Mouse (Mus musculus): Measurements from ENCODE around the gene Adamts3.

Gene Adamts3

DNA sequence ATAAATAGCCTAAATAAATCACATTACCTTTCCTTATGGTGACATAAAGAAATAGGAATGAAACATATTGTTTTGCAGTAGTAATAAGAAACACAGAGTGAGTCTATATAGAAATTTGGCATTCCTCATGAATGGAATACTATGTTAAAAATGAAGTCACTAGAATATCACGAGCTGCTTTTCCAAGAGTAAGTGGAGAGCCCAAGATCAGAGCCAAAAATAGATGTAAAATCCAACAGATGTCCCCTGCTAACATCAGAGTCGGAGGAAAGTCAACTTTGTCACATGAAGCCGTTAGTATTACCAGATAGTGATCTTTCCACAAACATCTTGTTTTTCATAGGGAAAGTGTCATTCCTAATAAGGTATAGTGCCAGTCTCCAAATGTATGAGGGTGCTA, 155.0 kb downstream of the Adamts3 start:
- POLR2A ChIA-PET: no interaction called here
- CTCF ChIA-PET: no interaction called here

DNA sequence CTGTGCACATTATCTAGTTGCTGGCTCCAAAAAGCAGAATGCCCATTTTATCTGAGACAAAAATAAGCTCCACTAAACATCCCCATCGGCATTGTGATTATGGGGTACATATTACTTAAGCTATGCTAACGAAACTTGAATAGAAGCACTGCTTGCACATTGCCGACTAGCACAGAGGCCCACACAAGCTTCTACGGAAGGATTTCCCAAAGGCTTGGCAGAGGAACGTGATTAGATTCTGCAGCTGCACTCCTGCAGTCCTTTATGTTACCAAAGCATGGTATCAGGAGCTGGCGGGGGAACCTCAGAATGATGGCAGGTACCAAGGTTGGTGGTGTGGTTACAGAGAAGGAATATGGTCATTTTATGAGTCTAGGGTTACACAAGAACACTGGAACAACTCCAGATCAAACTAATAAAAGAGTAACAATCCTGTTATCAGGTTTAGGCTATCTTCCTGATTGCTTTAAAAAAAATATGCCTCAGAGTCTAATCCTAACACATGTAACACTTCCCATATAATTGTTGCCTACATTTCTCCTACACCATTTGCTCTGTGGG, 155.6 kb downstream of the Adamts3 start:
- POLR2A ChIA-PET: no interaction called here
- CTCF ChIA-PET: no interaction called here

DNA sequence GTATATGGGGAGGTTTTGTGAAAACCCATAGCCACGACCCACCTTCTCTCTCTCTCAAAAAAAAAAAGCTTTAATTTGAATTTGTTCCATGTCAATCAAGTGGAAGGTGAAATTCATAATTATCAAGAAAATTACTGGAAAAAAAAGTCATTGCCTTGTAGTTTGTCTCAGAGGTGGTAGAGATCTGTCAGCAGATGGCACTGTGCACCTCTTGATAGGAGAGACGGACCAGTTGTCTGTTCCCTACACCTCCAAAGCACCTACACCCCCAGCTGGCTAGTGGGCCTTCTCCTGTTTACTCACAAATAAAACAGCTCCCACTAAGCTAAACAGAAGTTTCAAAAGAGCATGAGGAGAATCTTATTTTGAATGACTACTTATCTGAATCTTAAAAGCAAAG, 168.6 kb downstream of the Adamts3 start:
- CTCF ChIA-PET: interaction anchor here in 1 of 4 experiments (0.8 kb wide), 1 partner anchor 32 kb away, joined by 3 read pairs; no protein-coding TSS in a partner anchor
- POLR2A ChIA-PET: no interaction called here

DNA sequence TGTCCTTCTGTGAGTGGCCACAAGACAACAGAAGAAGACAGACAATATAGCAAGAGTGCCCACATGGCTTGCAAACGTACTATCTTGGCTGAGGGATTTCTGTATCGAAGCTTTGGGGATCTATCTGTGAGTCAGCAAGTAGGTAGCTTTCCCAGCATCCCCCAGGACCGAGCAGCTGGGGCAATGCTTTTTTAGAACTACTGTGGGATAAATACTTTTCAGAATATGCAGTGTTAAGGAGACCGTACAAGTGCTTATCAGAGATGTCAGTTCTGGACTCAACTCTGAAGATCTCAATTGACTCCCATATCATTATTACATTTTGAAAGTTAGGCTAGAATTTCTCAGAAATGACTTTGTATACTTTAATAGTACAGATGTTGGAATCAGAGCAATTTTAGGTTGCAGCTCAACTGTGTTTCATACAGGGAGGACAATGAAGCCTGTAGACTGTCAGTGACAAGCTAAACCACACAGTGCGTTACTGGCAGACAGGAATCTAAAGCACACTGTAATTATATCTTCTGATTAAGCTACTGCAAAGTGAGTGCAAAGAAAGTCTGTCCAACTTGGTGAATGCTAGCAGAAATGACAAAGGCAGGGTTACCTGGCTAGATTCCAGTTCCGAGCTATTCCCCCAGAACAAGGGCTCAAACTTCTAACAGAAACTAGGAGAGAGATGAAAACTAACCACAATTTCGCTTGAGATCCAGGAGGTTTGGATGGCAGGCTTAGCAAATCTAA, 171.8 kb downstream of the Adamts3 start:
- ChIA-PET CTCF (no interaction called here), POLR2A (no interaction called here)

DNA sequence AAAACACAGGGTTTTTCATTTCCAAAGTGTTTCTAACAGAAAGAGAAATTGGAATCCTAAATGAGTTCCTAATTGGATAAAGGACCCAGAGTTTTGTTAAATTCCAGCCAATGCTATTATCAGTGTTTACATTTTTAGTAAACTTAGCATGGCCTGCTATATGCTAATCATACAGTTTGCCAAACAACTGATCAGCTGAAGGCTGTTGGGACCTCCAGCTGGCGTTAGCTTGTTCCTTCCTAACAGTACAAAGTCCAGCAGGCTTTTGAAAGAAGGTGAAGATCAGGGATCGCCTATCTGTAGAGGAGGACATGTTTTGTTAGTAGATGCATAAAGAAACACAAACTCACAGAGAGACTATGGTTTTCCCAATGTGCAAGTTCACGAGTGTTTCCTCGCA, 173.7 kb downstream of the Adamts3 start:
- ChIA-PET POLR2A (interaction anchor here in 1 of 4 experiments (0.7 kb wide), 1 partner anchor 25 kb away, joined by 3 read pairs; no protein-coding TSS in a partner anchor), CTCF (no interaction called here)

DNA sequence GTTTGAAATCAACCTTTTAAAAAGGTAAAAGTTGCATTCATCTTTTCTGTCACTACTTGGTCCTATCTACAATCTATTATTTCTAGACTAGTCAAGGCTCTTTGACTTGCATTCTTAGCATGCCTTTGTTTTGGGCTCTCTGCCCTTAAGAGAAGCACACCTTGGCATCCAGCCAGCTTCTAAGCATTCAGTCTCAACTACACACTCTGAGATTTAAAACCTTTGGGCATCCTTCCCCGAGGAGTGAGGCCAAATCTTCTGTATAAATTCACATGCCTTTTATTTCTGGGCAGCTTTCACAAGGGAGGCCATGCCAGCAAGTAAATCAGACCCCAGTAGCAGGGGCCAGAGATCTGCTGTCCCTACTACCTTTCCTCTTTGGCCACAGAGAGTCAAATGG, 178.9 kb downstream of the Adamts3 start:
- CTCF ChIA-PET: no interaction called here

DNA sequence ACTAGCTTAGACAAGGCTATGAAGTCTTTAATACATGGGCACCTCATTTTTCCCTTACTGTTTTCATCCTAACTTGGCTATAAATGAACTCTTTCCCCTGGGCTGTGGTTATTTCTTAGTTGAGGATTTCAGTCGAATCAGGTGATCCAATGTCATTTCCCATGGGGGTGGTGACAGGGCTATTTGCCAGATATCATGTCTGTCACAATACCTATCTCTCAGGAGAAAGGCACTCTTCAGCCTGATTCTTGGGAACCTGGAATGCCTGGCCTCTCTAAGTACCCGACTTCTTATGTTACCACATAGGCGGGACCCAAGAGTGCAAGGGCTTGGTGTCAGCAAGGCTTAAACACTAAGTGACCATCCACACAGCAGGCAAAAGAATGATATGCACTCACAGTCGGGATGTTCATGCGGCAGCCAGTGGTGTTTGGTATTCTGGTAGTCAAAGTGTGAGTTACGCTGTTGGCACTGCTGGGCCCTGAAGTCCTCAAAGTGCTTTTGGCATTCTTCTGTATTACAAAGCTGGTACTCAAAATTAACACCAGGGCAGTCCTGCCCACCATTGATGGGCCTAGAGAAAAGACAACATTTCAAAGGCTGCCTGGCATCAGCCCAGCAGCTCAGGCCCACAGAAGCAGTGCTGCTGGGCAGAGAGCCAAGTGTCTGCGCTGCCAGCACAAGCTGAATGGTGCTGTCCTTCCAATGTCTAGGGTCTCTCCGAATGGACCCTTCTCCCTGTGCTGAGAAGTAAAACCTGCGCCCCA, 181.7 kb downstream of the Adamts3 start:
- CTCF ChIA-PET: no interaction called here
- POLR2A ChIA-PET: no interaction called here

More for the DNA sequence above, 178.9 kb downstream of the Adamts3 start:
- POLR2A ChIA-PET: no interaction called here

DNA sequence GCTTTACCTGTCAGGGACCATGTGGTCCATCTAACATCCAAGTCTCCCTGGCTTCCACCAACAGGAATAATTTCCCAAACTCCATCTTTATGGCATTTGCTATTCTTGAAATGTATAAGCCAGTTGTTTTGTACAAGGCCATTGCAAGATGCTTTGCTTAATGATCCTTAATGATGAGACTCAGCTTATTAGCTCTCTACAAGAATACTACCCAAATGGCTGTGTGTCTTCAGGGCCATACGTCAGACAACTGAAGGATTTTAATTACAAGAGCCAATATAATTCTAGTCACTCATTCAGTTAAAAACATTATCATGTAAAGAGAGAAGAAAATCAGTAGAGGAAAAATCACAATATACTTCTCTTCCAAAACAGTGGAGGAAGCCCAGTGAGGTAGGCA, 195.3 kb downstream of the Adamts3 start:
- ChIA-PET CTCF (interaction anchor here in 1 of 4 experiments (1.0 kb wide), 1 partner anchor 14 kb away, joined by 3 read pairs; no protein-coding TSS in a partner anchor), POLR2A (no interaction called here)

DNA sequence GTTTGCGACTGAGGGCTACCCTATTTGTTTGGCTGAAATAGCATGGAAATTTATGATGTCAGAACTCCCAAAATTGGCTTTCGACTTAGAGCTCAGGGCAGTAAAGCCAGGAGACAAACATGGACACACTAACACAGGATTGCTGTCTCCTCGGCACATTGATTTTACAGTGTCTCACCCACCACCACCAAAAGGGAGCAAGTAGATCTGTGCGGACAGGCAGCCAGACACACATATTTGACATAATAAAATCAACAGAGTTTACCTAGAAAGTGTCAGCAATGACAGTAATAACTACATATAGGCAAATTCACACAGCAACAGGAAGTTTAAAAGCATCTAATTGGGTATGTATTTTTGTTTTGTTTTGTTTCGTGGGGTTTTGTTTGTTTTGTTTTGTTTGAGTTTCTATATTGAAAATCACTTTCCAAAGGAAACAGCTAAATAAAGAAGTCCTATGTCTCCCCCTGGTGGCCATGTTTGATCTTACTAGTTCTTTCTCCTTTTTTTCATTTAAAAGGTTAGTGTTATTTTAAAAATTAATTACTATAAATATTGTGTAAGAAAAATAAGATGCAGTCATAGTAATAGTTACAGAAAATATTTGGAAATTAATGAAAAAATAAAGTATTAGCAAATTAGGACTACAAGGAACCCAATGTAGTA, 203.1 kb downstream of the Adamts3 start:
- ChIA-PET POLR2A (no interaction called here), CTCF (interaction anchor here (0.5 to 1.8 kb wide), 12 partner anchors 8 to 1670 kb away, joined by 3 to 6 read pairs (median 4); no protein-coding TSS in a partner anchor)

DNA sequence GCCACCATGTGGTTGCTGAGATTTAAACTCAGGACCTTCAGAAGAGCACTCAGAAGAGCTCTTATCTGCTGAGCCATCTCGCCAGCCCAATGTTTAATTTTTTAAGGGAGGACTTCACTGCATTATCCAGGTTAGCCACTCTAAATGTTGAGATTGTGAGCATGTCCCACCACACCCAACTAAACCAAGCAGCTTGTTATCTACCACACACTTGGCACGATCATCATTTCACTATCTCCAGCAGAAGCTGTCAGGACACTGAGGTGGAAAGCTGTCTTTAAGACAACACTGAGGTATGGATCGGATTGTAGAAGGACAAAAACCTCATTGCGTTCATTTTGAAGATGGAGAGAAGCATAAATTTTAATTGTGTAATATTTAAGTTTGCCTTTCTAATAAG, 205.0 kb downstream of the Adamts3 start:
- ChIA-PET CTCF (interaction anchor here in 3 of 4 experiments (0.5 to 1.4 kb wide), 4 partner anchors 135 to 223 kb away, joined by 3 to 7 read pairs (median 3); no protein-coding TSS in a partner anchor), POLR2A (interaction anchor here in 1 of 4 experiments (0.6 kb wide), 1 partner anchor 136 kb away, joined by 4 read pairs; no protein-coding TSS in a partner anchor)

DNA sequence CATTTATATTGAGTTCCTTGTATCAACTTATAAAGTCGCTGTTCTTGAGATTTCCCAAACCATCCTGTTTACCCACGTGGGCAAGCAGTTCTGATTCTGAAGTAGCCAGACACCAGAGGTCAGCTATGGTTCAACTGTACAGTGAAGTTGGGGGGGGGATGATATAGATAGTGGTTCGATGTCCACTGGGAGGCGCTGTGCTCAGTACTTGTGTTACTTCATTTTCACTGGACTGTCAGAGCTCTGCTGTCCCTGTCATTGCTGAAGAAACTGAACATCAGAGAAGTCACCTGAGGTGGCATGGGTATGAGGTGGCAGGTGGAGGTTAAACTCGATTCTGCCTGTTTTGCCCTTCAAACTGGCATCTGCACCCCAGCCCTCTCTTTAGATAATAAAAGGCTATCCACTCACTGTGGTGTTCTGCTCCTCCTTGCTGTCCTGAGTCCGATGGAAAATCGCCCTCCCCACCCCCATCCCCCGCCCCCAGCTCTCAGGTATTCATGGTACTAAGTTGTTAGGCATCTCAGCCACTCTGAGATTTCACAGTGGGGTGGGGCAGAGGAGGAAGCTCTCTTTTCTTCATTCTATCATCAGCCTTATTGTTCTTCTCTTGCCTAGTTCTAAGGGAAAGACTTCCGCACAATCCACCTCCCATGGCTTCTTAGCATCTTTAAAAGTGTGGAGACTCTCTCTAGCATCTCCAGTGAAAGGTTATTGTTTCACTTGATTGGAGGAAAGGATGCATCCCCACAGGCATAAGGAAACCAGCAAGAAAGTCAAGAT, 208.9 kb downstream of the Adamts3 start:
- POLR2A ChIA-PET: interaction anchor here in 1 of 4 experiments (1.2 kb wide), 1 partner anchor 57 kb away, joined by 3 read pairs; no protein-coding TSS in a partner anchor
- CTCF ChIA-PET: interaction anchor here (0.5 to 1.2 kb wide), 10 partner anchors 14 to 935 kb away, joined by 3 to 7 read pairs (median 3); no protein-coding TSS in a partner anchor

DNA sequence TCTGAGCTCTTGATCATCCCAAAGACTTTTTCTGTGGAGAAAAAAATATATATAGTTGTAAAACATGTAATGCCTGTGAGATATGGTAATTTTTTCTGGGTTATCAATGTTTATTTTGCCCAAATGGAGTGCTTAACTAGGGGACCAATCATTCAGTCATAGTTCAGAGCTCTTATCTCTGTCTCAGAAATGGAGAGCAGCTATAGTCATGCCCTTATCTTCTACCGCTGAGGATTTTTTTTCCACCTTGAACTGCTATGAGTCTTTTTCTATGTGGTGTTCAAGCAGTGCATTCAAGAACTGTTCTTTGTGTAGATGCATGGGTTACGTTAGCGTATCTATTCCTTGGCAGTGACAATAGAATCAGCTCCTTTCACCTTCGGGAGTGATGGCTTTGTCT, 210.2 kb downstream of the Adamts3 start:
- POLR2A ChIA-PET: no interaction called here
- CTCF ChIA-PET: no interaction called here

DNA sequence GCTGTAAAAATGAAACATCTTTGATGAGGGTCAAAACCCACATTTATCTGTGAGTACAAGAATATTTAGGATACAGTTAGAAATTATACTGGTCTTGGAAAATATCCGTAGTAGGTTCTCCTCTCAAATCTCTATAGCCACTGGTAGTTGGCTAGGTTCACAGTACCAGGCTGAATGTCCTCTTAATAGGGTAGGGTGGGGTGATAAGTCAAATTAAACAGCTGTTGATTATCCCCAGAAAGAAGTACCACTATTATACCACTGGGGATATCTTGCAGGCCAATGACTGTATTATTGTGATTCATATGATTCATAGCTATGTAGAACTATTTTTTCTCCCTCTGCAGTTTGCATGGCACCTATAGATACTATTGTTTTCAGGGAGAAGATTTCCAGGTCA, 228.8 kb downstream of the Adamts3 start:
- ChIA-PET CTCF (no interaction called here), POLR2A (no interaction called here)

DNA sequence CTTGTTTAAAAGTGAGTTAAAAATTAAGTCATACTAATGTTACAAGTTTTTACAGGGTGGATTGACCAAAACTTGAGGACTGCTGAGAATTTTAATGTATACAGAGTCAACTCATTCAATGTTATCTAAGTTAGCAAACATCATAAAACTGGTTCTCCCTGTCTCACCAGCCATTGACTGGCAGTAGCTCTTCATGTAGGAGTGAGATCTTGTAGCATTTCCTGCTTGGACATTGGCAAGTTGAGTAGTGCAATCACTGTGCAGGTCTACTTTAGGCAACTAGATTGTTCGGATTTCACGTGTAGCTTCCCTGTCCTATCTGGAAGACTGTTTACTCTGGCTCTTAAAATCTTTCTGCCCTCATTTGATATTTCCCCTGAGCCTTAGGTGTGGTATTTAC, 229.3 kb downstream of the Adamts3 start:
- POLR2A ChIA-PET: no interaction called here
- CTCF ChIA-PET: no interaction called here

DNA sequence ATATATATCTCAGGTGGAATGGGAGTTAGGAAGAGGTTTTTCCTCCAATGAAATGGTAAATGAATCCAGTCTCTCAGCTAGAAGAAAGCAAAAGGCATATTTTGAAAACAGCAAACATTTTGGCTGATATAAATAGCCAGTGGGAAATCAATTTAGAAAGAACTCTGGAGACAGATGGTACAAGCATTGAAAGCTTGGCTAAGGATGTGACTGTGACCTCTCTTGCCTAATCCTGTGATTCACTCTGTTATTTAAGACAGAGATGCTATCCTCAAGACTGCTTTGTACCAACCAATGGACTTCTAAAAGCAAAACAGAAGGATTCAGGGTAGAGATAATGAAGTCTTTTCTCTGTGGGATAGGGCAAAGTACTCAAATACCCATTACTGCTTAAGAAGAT, 236.2 kb downstream of the Adamts3 start:
- POLR2A ChIA-PET: no interaction called here
- CTCF ChIA-PET: no interaction called here

DNA sequence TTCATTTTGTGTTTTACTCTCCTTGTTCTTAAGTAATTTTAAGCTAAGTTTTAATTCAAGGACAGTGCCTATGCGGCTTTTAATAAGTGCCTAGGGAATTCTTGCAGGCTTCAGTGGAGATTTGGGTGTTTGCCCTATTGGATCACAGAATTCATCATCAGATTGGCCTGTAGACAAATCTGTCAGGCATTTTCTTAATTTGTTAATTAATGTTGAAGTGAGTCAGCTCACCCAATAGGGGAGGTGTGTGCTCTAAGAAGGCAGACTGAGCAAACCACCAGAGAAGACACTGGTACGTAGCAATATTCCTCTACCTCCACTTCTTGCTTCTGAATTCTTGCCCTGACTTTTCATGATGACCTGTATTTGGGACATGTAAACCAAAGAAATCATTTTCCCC, 247.7 kb downstream of the Adamts3 start:
- ChIA-PET POLR2A (no interaction called here), CTCF (no interaction called here)

DNA sequence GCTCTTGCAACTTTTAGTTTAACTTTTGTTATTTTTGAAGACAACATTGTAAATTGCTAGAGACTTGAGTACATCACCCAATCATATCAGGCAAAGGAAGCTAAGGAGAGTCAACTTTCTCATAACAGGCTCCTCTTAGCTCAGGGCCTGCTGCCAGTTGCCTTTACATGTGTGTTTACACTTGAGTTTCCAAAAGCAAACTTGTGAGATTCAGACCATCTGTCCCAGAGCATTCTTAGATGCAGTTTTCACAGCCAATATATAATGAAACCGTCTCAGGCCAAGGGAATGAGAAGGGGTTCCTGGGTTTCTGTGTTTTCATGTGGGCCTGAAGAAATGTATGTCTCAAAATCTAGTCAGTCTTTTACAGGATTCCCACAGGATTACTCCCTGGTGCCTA, 251.5 kb downstream of the Adamts3 start:
- ChIA-PET POLR2A (no interaction called here), CTCF (no interaction called here)
